Mouse (Mus musculus): ENCODE results near the gene Zfp169.

- TF ChIP-seq POLR2A (IDR thresholded peaks at IDR 0.05; ENCODE audit: low read depth, low read length) (no peak), CTCF (IDR thresholded peaks at IDR 0.05; ENCODE audit: extremely low read depth, insufficient read length, insufficient replicate concordance, low read depth, low read length) (no peak)
Measured at GRCm38 (mm10) chr13:48490396-48491182, 22.7 kb downstream of the Zfp169 start.
